Mouse (Mus musculus): ENCODE measurements around the gene Itprip.

Itprip gene

GRCm38 (mm10) chr19:47885886-47886285 lies 33.2 kb downstream of the Itprip start:
- no peak for DNase-seq (ENCODE audit: low spot score in 2 of 2)

- no peak for DNase-seq (ENCODE audit: low spot score in 2 of 2)
These were observed 33.8 kb downstream of the Itprip start for GRCm38 (mm10) chr19:47885191-47885743.

GRCm38 (mm10) chr19:47884296-47885085 lies 34.6 kb downstream of the Itprip start:
- DNase-seq (ENCODE audit: low spot score in 2 of 2), result no peak

- DNase-seq (ENCODE audit: low spot score in 2 of 2), result no peak
These were observed 36.2 kb downstream of the Itprip start for GRCm38 (mm10) chr19:47882882-47883254.

- peak; percentile 59 to 87 for DNase-seq (ENCODE audit: low spot score in 2 of 2)
These were observed 36.8 kb downstream of the Itprip start for GRCm38 (mm10) chr19:47882151-47882881.

DNA sequence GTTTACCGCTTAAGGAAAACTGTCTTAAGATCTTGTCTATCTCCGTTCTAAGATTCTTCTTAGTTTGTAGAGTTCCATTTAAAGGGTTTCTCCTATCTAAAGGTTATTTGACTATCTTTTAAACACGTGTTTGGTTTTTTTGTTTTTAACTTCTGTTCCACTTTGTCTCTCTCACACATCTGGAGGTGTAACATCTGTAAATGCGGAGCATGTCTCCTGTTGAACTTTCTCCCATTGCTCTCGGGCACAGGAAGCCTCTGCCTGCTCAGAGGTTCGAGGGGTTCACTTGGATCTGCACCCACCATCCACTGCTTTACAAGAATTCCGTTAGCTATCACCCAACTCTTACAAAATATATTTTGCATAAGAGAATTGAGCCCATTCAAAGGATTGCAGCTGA lies 37.6 kb downstream of the Itprip start:
- DNase-seq (ENCODE audit: low spot score in 2 of 2), result no peak

DNA sequence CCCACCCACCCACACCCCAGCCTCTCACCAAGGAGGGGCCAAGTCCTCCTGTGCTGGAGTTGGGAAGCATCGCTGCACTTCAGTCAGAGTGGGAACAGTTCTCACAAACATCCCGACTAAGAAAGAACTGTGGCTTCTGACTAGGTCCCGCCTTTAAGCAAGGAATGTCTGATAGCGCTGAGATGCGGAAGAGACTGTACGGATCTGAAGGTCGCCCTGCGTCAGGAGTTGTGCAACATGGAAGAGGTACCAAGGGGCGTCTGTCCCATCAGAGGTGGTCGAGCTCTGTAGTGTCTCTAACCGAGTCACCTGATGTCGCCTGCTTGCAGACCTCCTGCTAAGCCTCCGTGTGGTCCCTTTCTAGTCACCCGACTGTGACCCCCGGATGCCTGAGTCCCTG lies 42.8 kb downstream of the Itprip start:
- no peak for DNase-seq (ENCODE audit: low spot score in 2 of 2)

- peak in 1 of 2 experiments; percentile 26 for DNase-seq (ENCODE audit: low spot score in 2 of 2)
These were observed 47.6 kb downstream of the Itprip start for GRCm38 (mm10) chr19:47871515-47871914.

DNA sequence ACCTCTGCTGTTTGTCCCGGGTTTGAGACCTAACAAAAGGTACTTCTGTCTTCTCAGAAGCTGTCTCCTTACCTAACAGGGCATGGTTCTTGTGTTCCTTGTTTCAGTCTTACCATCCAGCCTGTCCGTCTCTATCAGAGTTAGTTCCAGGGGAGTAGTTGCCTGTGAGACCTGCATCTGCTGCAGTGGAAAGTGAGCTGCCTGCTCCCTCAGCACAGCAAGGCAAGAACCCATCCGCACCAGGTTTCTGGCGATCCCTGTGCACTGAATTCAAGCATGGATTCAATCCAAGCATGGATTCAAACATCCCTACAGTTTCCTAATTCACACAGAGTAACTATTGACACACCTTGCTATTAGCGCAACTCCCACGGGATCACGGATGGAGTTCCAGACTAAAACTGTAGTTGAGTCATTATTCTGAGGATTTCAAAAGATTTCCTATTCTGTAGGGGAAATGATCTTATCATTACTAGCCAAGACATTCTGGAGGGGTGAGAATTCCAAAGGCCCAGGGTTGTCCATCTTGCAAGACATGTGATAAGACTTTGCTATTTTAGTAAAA lies 48.9 kb downstream of the Itprip start:
- DNase-seq (ENCODE audit: low spot score in 2 of 2), result no peak

GRCm38 (mm10) chr19:47869516-47869915 lies 49.6 kb downstream of the Itprip start:
- no peak for DNase-seq (ENCODE audit: low spot score in 2 of 2)

- DNase-seq (ENCODE audit: low spot score in 2 of 2), result no peak
These were observed 50.1 kb downstream of the Itprip start for GRCm38 (mm10) chr19:47868951-47869350.

GRCm38 (mm10) chr19:47867628-47868175 lies 51.4 kb downstream of the Itprip start:
- no peak for DNase-seq (ENCODE audit: low spot score in 2 of 2)

DNA sequence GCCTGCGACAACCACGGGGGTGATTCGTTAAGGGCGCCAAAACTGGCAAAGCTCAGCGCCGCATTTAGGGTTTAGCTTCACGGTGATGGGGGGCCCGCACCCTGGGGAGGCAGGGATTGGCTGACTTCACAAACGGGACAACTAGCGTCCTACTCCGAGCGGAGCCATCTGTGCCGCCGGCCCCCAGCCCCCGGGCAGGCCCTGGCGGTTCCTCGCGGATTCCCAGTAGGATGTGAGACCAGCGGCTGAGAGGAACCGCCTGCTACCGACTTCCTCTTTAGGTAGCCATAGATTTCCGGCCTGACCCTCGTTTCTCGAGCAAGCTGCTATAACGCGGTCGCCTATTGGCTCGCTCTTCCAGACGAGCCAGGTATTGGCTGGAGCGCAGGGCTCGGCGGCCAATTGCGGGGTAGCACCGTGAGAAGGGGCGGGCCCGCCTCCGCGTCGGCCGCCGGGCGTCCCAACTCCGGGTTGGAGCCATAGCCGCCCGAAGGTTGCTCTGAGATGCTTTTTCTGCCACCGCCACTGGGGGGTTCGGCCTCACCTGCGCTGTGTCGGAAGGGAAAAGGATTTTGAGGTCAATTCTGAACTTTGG lies 53.6 kb downstream of the Itprip start, which contains the start of gene Gsto2:
Gene Gsto2, plus strand, starts transcription at position 182 of the 595 bp plus-strand sequence.
- DNase-seq (ENCODE audit: low spot score in 2 of 2), result peak; percentile 92 to 94

GRCm38 (mm10) chr19:47864721-47865120 lies 54.4 kb downstream of the Itprip start:
- DNase-seq (ENCODE audit: low spot score in 2 of 2), result no peak

DNA sequence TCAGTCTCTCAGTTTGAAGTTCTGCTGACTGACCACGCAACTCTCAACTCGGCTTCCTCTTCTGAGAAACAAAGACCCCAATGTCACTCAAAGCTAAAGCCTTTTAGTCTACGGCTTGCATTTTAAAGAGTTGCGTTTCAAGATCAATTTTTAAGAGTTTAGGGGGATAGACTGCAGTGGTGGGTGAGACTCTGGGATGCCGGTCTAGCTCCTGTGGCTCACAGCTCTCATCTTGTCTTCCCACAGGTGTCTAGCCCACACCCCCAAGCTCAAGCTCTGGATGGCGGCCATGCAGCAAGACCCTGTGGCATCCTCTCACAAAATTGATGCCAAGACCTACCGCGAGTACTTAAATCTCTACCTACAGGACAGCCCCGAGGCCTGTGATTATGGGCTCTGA lies 55.0 kb downstream of the Itprip start:
- no peak for DNase-seq (ENCODE audit: low spot score in 2 of 2)

DNA sequence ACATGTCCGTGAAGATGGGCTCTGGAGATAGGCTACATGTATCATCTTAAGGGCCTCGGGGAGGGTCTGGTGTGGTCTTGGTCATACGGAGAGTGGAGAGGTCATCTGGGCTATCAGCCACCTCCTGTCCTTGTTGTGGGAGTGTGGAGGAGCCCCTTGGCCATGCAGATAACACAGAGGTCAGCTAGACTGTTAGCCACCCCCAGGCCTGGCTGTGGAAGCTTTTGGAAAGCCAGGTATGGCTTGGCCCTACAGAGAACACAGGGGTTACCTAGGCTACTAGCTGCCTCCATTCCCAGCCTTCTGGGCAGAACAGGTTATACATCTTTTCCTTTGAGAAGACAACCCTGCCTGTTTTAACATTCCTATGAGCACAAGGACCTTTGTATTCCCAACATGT lies 56.5 kb downstream of the Itprip start:
- no peak for DNase-seq (ENCODE audit: low spot score in 2 of 2)

GRCm38 (mm10) chr19:47859180-47859579 lies 59.9 kb downstream of the Itprip start:
- DNase-seq (ENCODE audit: low spot score in 2 of 2), result no peak

DNA sequence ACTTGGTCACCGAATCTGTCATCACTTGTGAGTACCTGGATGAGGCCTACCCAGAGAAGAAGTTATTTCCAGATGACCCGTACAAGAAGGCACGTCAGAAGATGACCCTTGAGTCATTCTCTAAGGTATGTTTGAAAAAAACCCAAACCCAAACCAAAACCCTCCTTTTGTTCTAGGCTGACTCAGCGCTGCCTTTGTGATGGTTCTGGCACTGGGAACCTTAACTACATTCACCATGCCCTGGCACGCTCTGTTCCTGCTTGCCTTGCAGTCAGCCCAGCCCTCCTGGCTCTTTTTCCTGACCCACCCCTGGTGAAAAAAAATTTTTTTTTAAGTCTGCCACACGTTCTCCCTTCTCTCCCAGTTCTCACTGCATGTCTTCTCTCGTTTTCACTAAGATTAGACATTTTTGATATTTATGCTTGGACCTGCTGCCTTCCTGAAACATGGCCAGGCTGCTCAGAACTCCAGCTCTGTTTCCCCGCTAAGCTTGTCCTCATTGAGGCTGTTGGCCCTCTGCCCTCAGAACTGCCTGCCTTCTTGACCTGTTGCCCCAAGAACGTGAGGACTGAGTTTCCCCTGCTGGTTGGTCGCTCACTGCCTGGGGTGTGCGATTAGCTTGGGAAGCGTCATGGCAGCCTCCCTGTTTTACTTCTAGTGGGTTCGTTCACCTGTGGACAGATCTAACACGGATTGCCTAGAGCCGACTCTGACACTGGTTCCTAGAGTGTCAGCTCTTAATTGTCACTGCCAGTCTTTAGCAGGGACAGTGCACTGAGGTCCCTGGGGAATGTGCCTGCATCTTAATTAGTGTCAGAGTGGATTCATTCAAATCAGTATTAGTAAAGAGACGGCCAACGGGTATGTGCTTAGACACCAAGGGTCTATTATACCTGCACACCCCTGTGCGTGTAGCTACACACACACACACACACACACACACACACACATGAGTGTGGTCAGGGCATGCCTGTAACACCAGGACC lies 60.8 kb downstream of the Itprip start:
- no peak for DNase-seq (ENCODE audit: low spot score in 2 of 2)

DNA sequence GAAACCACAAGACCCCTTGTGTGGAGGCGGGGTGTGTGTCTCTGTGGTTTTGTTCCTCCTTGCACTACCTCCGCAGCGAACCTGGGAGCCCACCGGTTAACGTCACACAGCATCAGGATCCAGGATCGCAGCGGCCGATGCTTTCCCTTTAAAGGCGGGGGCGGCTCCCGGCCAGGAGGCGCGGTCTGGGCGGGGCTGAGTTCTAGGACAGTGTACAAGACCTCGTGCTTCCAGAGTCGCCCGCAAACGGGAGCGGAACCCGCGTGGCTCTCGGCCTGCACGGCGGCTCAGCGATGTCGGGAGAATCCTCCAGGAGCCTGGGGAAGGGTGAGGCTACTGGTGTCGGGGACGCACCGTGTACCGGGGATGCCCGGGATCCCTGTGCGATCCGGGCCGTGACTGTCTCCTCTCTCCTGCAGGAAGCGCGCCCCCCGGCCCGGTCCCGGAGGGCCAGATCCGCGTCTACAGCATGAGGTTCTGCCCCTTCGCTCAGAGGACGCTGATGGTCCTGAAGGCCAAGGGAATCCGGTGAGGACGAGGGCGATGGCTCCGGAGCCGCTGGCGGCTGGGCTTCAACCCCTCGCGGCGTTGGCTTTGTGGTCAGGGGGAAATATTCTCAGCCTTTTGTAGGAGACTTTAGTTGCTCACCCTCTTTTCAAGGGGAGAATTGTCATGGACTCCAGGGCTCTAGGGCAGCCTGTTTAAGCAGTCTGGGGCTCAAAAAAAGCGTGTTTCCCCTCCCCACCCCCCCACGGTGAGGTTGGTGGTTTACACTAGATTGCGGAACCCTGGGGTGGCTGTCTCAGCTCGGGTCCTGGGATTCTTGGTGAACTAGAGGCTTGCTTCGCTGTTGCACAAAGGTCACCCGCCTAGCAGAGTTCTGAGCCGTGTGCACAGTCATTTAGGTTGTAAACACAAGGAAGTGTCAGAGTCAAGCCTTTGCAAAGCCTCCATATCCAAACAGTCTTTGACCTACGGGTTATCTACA lies 64.0 kb downstream of the Itprip start, which contains the start of gene Gsto1:
Gene Gsto1, plus strand, starts transcription at position 175 of the 988 bp plus-strand sequence.
- peak; percentile 27 to 36 for DNase-seq (ENCODE audit: low spot score in 2 of 2)
